Mouse (Mus musculus): ENCODE measurements around the gene Shisa2.

GRCm38 (mm10) chr14:59625158-59625805 is at the start of gene Shisa2:
- TF ChIP-seq GATA1 (IDR thresholded peaks at IDR 0.05; ENCODE audit: borderline replicate concordance, low read length) (no peak), FLI1 (IDR thresholded peaks at IDR 0.05; ENCODE audit: low read length) (no peak)
